Mouse (Mus musculus) heart, adult 2 months (tissue): ENCODE results near the gene Strn. TPM values are rescaled to one million over a fixed set of nuclear protein-coding genes. Genes with fewer than 3 reads are reported as not detected.

Source experiments
- DNase-seq, 2 experiments: peaks; one replicate each; pipeline ENCODE4 v3.0.0; 2021
- H3K27ac ChIP-seq: fragments of 200-600 bp; 2 replicates; pipeline ENCODE4 v1.8.1; 2022
- H3K27me3 ChIP-seq: fragments of 200-500 bp; 2 replicates; pipeline ENCODE4 v1.6.1; 2012; ENCODE audit warnings: mild to moderate bottlenecking, low read length, inconsistent platforms, mixed read lengths; ENCODE audit not compliant: control insufficient read depth, insufficient read depth
- H3K36me3 ChIP-seq: fragments of 200-500 bp; 2 replicates; pipeline ENCODE4 v1.6.1; 2012; ENCODE audit warnings: low read length, inconsistent platforms; ENCODE audit not compliant: control insufficient read depth, insufficient read depth
- H3K4me1 ChIP-seq: fragments of 200-500 bp; 2 replicates; pipeline ENCODE4 v1.6.1; 2011; ENCODE audit warnings: low read length; ENCODE audit not compliant: control insufficient read depth, insufficient read depth
- H3K4me3 ChIP-seq: fragments of 200-600 bp; 2 replicates; pipeline ENCODE4 v1.8.1; 2022
- H3K79me2 ChIP-seq: fragments of 200-500 bp; replicated peaks from 2 replicates; pipeline ENCODE4 v1.6.1; 2012; ENCODE audit warnings: mild to moderate bottlenecking, inconsistent platforms, low read length, moderate library complexity, mixed read lengths; ENCODE audit not compliant: control insufficient read depth, insufficient read depth
- H3K9ac ChIP-seq: fragments of 200-500 bp; 2 replicates; pipeline ENCODE4 v1.6.1; 2012; ENCODE audit warnings: low read depth, mild to moderate bottlenecking, control low read depth, inconsistent platforms, low read length, mixed read lengths
- CTCF ChIP-seq: fragments of 200-600 bp; IDR thresholded peaks from 2 replicates; pipeline ENCODE4 v1.8.1; 2022; ENCODE audit warnings: antibody characterized with exemption, mild to moderate bottlenecking, moderate library complexity
- EP300 ChIP-seq: fragments of 200-500 bp; IDR thresholded peaks from 2 replicates; pipeline ENCODE4 v1.6.1; 2011; ENCODE audit warnings: low read depth, low read length, control low read depth; ENCODE audit not compliant: insufficient read depth
- POLR2A ChIP-seq: fragments of 200-500 bp; IDR thresholded peaks from 2 replicates; pipeline ENCODE4 v1.6.1; 2011; ENCODE audit warnings: mild to moderate bottlenecking, low read depth, low read length, control low read depth; ENCODE audit not compliant: insufficient read depth
- WGBS: fragments of 180-500 bp; shearing (Covaris S2); methylation state at CpG from one replicate; pipeline ENCODE4 v1.1.7; 2018; 5-methylcytosine and 5-hydroxymethylcytosine counted together
- intact Hi-C: fragments of 180-260 bp; cut with DNase I; formaldehyde crosslinking; loops from one replicate; pipeline ENCODE4 v1.15.1; 2025
- polyA plus RNA-seq: library from polyadenylated mRNA; depleted of rRNA; stranded (reverse); fragments of >200 nt; gene quantifications from 2 replicates; pipeline ENCODE4 v1.2.3, GENCODE M21; 2012
- total RNA-seq, 2 experiments: library from RNA; stranded (reverse); gene quantifications; 2 replicates each; pipeline ENCODE4 v1.2.3; 2021

The Strn gene
- total and polyA plus RNA-seq, 3 experiments: 6.1 to 24.2 (median 20.3) TPM

- peaks cover 27% of the 10 kb centered on the region for H3K36me3 ChIP-seq
- H3K4me1 ChIP-seq: peaks cover 14% of the 10 kb centered on the region
- no peaks in the 10 kb centered on the region for H3K27me3 ChIP-seq
- H3K4me3 ChIP-seq: no peak overlapping the region
- no peak overlapping the region for H3K9ac ChIP-seq
- no peak for TF ChIP-seq CTCF
- no peak for TF ChIP-seq EP300
- no peak for TF ChIP-seq POLR2A
- H3K27ac ChIP-seq: no peak overlapping the region
- DNase-seq: no peak
- WGBS: 50% methylated on average over 1 of the region's 1 CpGs
- H3K79me2 ChIP-seq: peaks cover 8% of the 10 kb centered on the region
- intact Hi-C loops: loop anchor here (5.0 to 10.0 kb wide), 2 partner anchors 50 to 203 kb away; partner anchors contain the start of genes Cebpz and Ndufaf7
Measured at GRCm38 (mm10) chr17:78732056-78732455, 4.9 kb downstream of the Strn start.

DNA sequence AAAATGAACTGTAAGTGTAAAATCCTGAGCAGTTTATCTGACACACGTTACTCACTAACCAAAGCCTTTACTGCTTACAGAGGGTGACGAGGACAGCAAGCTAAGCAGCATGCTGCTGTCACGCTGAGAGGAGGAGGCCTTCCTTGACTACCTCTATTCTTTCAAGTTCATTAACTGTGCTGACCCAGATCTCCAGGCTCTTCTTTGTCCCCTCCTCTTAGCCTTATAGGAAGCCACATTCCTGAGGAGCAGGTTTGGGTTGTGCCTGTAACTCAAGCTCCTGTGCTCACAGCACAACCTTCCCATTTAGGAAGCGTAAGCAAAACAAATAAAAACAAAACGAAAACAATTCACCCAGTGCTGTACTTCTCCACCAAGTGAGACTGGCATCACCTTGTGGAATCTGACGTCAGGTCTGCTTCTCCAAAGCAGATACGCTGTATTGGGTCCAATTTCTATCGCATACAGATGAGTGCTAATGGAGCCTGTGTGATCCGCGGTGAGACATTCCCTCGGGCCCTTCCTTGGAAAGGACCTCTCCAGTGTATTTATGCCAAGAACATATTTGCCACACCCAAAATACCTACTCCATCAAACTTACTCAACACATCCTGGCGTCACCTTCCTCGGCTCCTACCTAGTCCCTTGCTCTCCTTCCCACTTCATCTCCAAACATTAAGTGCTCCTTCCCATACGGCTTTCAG is 10.1 kb downstream of the Strn start:
- Histone ChIP-seq H3K4me1 (peaks cover 7% of the 10 kb centered on the region), H3K27ac (no peak overlapping the region), H3K4me3 (no peak overlapping the region), H3K36me3 (peaks cover 20% of the 10 kb centered on the region), H3K79me2 (peaks cover 6% of the 10 kb centered on the region), H3K27me3 (no peaks in the 10 kb centered on the region), H3K9ac (no peak overlapping the region)
- intact Hi-C loops: no loop called here
- TF ChIP-seq CTCF: no peak
- no peak for TF ChIP-seq POLR2A
- no peak for TF ChIP-seq EP300
- WGBS: 65% methylated on average over 14 of the region's 14 CpGs
- DNase-seq: no peak

DNA sequence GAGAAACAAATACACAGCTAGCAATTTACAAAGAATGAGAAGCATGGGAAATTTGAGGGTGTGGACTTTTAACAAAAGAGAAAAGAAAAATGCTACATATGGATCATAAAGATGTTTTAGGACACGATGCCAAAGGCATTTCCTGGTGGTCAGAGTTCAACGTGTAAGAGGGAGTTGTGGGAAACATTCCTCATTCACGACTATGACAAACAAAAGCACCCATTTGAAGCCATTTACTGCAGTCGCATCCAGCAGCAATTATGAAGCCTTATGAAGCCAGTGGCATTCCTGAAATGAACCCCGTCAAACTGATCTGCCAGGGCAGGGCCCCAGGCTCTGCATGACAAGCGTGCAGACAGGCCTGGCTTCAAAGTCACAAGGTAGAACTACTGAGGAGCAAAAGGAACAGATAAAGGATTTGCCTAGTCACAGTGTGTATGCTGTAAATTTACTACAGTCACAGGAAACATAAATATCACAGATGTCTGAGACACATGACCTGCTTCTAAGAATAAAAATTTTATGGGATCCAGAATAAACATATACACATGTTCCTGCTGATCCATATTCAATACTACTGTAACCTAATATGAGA is 12.4 kb downstream of the Strn start:
- 21% methylated on average over 6 of the region's 6 CpGs for WGBS
- H3K27me3 ChIP-seq: no peaks in the 10 kb centered on the region
- H3K4me3 ChIP-seq: no peak overlapping the region
- intact Hi-C loops: no loop called here
- peaks cover 7% of the 10 kb centered on the region for H3K4me1 ChIP-seq
- no peak for TF ChIP-seq CTCF
- TF ChIP-seq POLR2A: no peak
- no peak for TF ChIP-seq EP300
- H3K27ac ChIP-seq: peak overlapping the region; percentile 40
- peaks cover 9% of the 10 kb centered on the region for H3K79me2 ChIP-seq
- no peak overlapping the region for H3K9ac ChIP-seq
- H3K36me3 ChIP-seq: peaks cover 17% of the 10 kb centered on the region
- DNase-seq: no peak

- peaks cover 17% of the 10 kb centered on the region for H3K36me3 ChIP-seq
- H3K27me3 ChIP-seq: no peaks in the 10 kb centered on the region
- 77% methylated on average over 7 of the region's 7 CpGs for WGBS
- no peak overlapping the region for H3K4me3 ChIP-seq
- peaks cover 10% of the 10 kb centered on the region for H3K79me2 ChIP-seq
- TF ChIP-seq EP300: no peak
- TF ChIP-seq POLR2A: no peak
- TF ChIP-seq CTCF: no peak
- H3K27ac ChIP-seq: no peak overlapping the region
- peaks cover 5% of the 10 kb centered on the region; the same call in 1 of the 2 replicates for H3K4me1 ChIP-seq
- DNase-seq: no peak
- H3K9ac ChIP-seq: no peak overlapping the region
- intact Hi-C loops: no loop called here
Measured at GRCm38 (mm10) chr17:78721690-78722089, 15.3 kb downstream of the Strn start.

GRCm38 (mm10) chr17:78719086-78719485 is 17.9 kb downstream of the Strn start:
- TF ChIP-seq POLR2A: no peak
- TF ChIP-seq CTCF: no peak
- no peak for TF ChIP-seq EP300
- Histone ChIP-seq H3K9ac (no peak overlapping the region), H3K79me2 (peaks cover 11% of the 10 kb centered on the region), H3K4me1 (peaks cover 1% of the 10 kb centered on the region; the same call in 1 of the 2 replicates), H3K27ac (no peak overlapping the region), H3K36me3 (peaks cover 11% of the 10 kb centered on the region), H3K4me3 (no peak overlapping the region), H3K27me3 (no peaks in the 10 kb centered on the region)
- WGBS: 96% methylated on average over 13 of the region's 13 CpGs
- intact Hi-C loops: no loop called here
- no peak for DNase-seq

DNA sequence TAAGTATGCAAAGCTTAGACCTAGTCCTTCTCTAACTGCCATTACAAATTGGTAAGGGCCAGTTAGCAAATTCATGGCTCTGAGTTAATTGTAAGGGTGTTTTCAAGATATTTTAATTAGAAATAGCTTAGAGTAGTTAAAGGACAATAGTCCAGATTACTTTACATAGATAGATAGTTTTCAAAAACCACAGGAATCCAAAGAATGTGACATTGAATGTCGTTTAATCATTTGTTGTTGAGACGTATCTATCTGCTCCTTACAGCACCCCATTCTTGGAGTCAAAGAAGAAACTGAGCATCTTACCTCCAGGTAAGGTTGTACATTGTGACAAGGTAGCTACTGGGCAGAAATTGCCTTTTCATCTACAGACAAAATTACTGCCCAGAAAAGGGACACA is 26.7 kb downstream of the Strn start:
- Histone ChIP-seq H3K4me3 (no peak overlapping the region), H3K9ac (no peak overlapping the region), H3K4me1 (no peaks in the 10 kb centered on the region; the same call in 1 of the 2 replicates), H3K27ac (no peak overlapping the region), H3K36me3 (no peaks in the 10 kb centered on the region), H3K79me2 (peaks cover 4% of the 10 kb centered on the region), H3K27me3 (no peaks in the 10 kb centered on the region)
- no peak for DNase-seq
- 62% methylated on average over 2 of the region's 2 CpGs for WGBS
- no peak for TF ChIP-seq EP300
- TF ChIP-seq CTCF: no peak
- TF ChIP-seq POLR2A: no peak
- intact Hi-C loops: no loop called here
